Mouse (Mus musculus) small intestine, adult 2 months (tissue): ENCODE data around the gene Gpr65.

Source experiments
- CTCF ChIP-seq: fragments of 200-500 bp; IDR thresholded peaks from 2 replicates; pipeline ENCODE4 v1.5.1; 2012; ENCODE audit warnings: low read depth, mild to moderate bottlenecking, control low read depth, inconsistent platforms, low read length, moderate library complexity, mixed read lengths; ENCODE audit not compliant: insufficient replicate concordance, insufficient read length; ENCODE audit errors: extremely low read depth
- POLR2A ChIP-seq: fragments of 200-500 bp; IDR thresholded peaks from 2 replicates; pipeline ENCODE4 v1.6.1; 2012; ENCODE audit warnings: low read depth, mild to moderate bottlenecking, control low read depth, inconsistent platforms, low read length, moderate library complexity

GRCm38 (mm10) chr12:98290475-98290874, 22.0 kb downstream of the Gpr65 start:
- TF ChIP-seq POLR2A (no peak), CTCF (no peak)
